Comparison of ENCODE assay signal across 9 mouse cellular contexts in the genomic region with DNA sequence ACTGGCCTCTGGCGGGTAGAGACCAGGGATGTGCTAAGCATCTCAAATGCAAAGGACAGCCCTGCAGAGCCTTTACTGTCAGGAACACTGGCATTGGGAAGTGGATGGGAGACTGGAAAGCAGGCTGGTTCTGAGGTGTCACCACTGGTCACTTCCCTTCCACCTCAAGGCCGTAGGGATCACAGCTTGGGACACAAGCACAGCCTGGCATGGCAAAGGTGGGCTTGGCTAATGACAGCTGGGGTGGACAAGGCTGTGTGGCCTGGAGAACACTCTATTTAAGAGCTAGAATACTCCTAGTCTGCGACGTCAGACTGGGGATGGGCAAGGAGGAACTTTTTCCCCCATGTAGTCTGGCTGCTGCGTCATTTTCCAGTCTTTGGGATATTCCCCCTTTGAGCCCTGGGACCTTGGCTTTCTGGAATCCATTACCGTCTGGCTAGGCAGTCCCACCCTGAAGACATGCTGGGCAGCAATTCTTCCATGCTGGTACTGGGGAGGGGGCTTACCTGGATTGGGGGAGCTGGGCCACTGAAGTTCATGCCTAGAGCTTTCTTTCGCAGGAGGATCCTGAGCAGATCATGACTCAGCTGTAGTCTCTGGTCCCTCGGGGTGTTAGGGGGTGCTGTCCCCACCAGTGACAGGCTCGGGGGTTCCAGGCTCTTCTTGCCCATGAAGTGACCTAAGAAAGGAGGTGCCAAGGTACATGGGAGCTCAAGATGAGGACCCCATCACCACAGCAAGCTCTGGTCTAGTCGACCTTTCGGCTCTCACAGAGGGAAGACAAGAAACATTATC. TPM values are rescaled to one million over a fixed set of nuclear protein-coding genes. Genes with fewer than 3 reads are reported as not detected.
A peak's percentile ranks its signal among the peaks of the same experiment; 100 is the strongest.
DNase-seq lines count a peak whose midpoint lies in the region; ATAC-seq lines count a peak whose summit lies in the region.
"Had no signal": no experiment of that assay in that cellular context is flagged by ENCODE, and none has a peak within 500 bp of the region (broad histone marks: within the 10 kb centered on the region; RNA-seq: fewer than 3 reads in every experiment).

No protein-coding gene starts in this region.

- H3K4me1 ChIP-seq in lung, embryonic 15.5 days, result peaks cover 28% of the 10 kb centered on the region
- H3K4me1 ChIP-seq in embryonic facial prominence, embryonic 15.5 days, result peaks cover 32% of the 10 kb centered on the region
- H3K4me1 ChIP-seq in liver, embryonic 15.5 days (replicated peaks), result peaks cover 44% of the 10 kb centered on the region

- H3K36me3 ChIP-seq in lung, embryonic 15.5 days, result peaks cover 9% of the 10 kb centered on the region; the same call in 1 of the 2 replicates
- H3K36me3 ChIP-seq in embryonic facial prominence, embryonic 15.5 days, result peaks cover 8% of the 10 kb centered on the region; the same call in 1 of the 2 replicates
- peaks cover 7% of the 10 kb centered on the region; the same call in 1 of the 2 replicates for H3K36me3 ChIP-seq in liver, embryonic 15.5 days (replicated peaks)

- no peak overlapping the region for H3K27ac ChIP-seq in lung, embryonic 15.5 days
- H3K27ac ChIP-seq in embryonic facial prominence, embryonic 15.5 days (replicated peaks), result no peak overlapping the region
- no peak overlapping the region for H3K27ac ChIP-seq in liver, embryonic 15.5 days (replicated peaks)

- DNase-seq in heart, adult 11 months, result peak; percentile 92
- no peak for DNase-seq in heart, adult 9 months (ENCODE audit: low spot score in 2 of 2)
- no peak for DNase-seq in lung, postnatal 10 days
- no peak for DNase-seq in adrenal gland, postnatal 10 days
- no peak for DNase-seq in yolk sac, embryonic 10.5 days (ENCODE audit: low spot score)
- DNase-seq: layer of hippocampus, postnatal 36 days had no signal

- no peak for ATAC-seq in lung, embryonic 15.5 days (ENCODE audit: borderline replicate concordance, extremely low read depth, low FRiP score, low TSS enrichment)
- no peak for ATAC-seq in embryonic facial prominence, embryonic 15.5 days (ENCODE audit: insufficient number of reproducible peaks, low FRiP score, low TSS enrichment, low read depth)
- no peak for ATAC-seq in liver, embryonic 15.5 days (ENCODE audit: insufficient read depth)

- H3K27me3 ChIP-seq in lung, embryonic 15.5 days, result no peaks in the 10 kb centered on the region
- no peaks in the 10 kb centered on the region for H3K27me3 ChIP-seq in embryonic facial prominence, embryonic 15.5 days
- H3K27me3 ChIP-seq in liver, embryonic 15.5 days, result no peaks in the 10 kb centered on the region; the same call in 1 of the 2 replicates

- no peak overlapping the region for H3K4me3 ChIP-seq in lung, embryonic 15.5 days
- no peak overlapping the region for H3K4me3 ChIP-seq in embryonic facial prominence, embryonic 15.5 days (replicated peaks)
- peak overlapping the region; percentile 57; the same call in 1 of the 2 replicates for H3K4me3 ChIP-seq in liver, embryonic 15.5 days (replicated peaks)

- peak overlapping the region; percentile 96; the same call in 1 of the 2 replicates for H3K4me2 ChIP-seq in lung, embryonic 15.5 days
- H3K4me2 ChIP-seq in embryonic facial prominence, embryonic 15.5 days (replicated peaks), result peak overlapping the region; percentile 89
- peak overlapping the region; percentile 90 for H3K4me2 ChIP-seq in liver, embryonic 15.5 days

- WGBS in lung, embryonic 15.5 days, result 79% methylated on average over 11 of the region's 11 CpGs
- 80% methylated on average over 11 of the region's 11 CpGs for WGBS in embryonic facial prominence, embryonic 15.5 days
- 74% methylated on average over 11 of the region's 11 CpGs for WGBS in liver, embryonic 15.5 days (ENCODE audit: insufficient replicate concordance)

- H3K9ac ChIP-seq in lung, embryonic 15.5 days, result peak overlapping the region; percentile 65; the same call in 1 of the 2 replicates
- H3K9ac ChIP-seq in embryonic facial prominence, embryonic 15.5 days, result peak overlapping the region; percentile 33; the same call in 1 of the 2 replicates
- H3K9ac ChIP-seq in liver, embryonic 15.5 days, result no peak overlapping the region

- no peaks in the 10 kb centered on the region for H3K9me3 ChIP-seq in lung, embryonic 15.5 days
- no peaks in the 10 kb centered on the region for H3K9me3 ChIP-seq in embryonic facial prominence, embryonic 15.5 days (replicated peaks)
- H3K9me3 ChIP-seq in liver, embryonic 15.5 days (replicated peaks), result no peaks in the 10 kb centered on the region

RNA-seq across cellular contexts. Expression of a gene that starts 1.1 kb away (rescaled TPM):
- polyA plus RNA-seq in lung, embryonic 15.5 days (2015; fragmentation: Nextera tagmentation; extraction: Ambion mirVana), result 7.3 and 8.9 TPM in 2 replicates
- polyA plus RNA-seq in embryonic facial prominence, embryonic 15.5 days (2015; fragmentation: Nextera tagmentation; extraction: Ambion mirVana), result 8.4 and 9.0 TPM in 2 replicates
- polyA plus RNA-seq in liver, embryonic 15.5 days (2015; fragmentation: Nextera tagmentation; extraction: Ambion mirVana), result 0.93 and 1.3 TPM in 2 replicates
- 1 to 10 TPM; 4.0 to 4.7 TPM for total RNA-seq in adrenal gland, postnatal 10 days (2021)

RNA-seq across cellular contexts. Expression of a gene that starts 2.8 kb away (rescaled TPM):
- 36.9 and 37.1 TPM in 2 replicates for polyA plus RNA-seq in lung, embryonic 15.5 days (2015; fragmentation: Nextera tagmentation; extraction: Ambion mirVana)
- polyA plus RNA-seq in embryonic facial prominence, embryonic 15.5 days (2015; fragmentation: Nextera tagmentation; extraction: Ambion mirVana), result 28.6 and 29.4 TPM in 2 replicates
- polyA plus RNA-seq in liver, embryonic 15.5 days (2015; fragmentation: Nextera tagmentation; extraction: Ambion mirVana), result 13.2 and 13.7 TPM in 2 replicates
- 10 to 100 TPM; 24.9 to 27.1 TPM for total RNA-seq in adrenal gland, postnatal 10 days (2021)

RNA-seq across cellular contexts. Expression of a gene that starts 43.1 kb away (rescaled TPM):
- polyA plus RNA-seq in lung, embryonic 15.5 days (2015; fragmentation: Nextera tagmentation; extraction: Ambion mirVana), result 2.7 and 2.9 TPM in 2 replicates
- polyA plus RNA-seq in embryonic facial prominence, embryonic 15.5 days (2015; fragmentation: Nextera tagmentation; extraction: Ambion mirVana), result 1.9 and 2.4 TPM in 2 replicates
- 0.26 and 0.45 TPM in 2 replicates for polyA plus RNA-seq in liver, embryonic 15.5 days (2015; fragmentation: Nextera tagmentation; extraction: Ambion mirVana)
- 1 to 10 TPM; 6.5 to 6.8 TPM for total RNA-seq in adrenal gland, postnatal 10 days (2021)

RNA-seq across cellular contexts. Expression of a gene that starts 43.8 kb away (rescaled TPM):
- 221 and 229 TPM in 2 replicates for polyA plus RNA-seq in lung, embryonic 15.5 days (2015; fragmentation: Nextera tagmentation; extraction: Ambion mirVana)
- polyA plus RNA-seq in embryonic facial prominence, embryonic 15.5 days (2015; fragmentation: Nextera tagmentation; extraction: Ambion mirVana), result 205 and 222 TPM in 2 replicates
- 96.7 and 103 TPM in 2 replicates for polyA plus RNA-seq in liver, embryonic 15.5 days (2015; fragmentation: Nextera tagmentation; extraction: Ambion mirVana)
- total RNA-seq in adrenal gland, postnatal 10 days (2021), result 100 to 1,000 TPM; 113 to 124 TPM
